Mouse (Mus musculus): ENCODE results near the gene Hist1h1a. TPM values are rescaled to one million over a fixed set of nuclear protein-coding genes. Genes with fewer than 3 reads are reported as not detected.
A peak's percentile ranks its signal among the peaks of the same experiment; 100 is the strongest.
"Not testable (repeated sequence)": the region's sequence is repeated elsewhere in the genome, so short reads cannot be mapped to it uniquely, and the experiment has no call there.

Hist1h1a gene
- polyA plus RNA-seq, 1 experiment from 2014 or later, result 2.4 TPM

DNA sequence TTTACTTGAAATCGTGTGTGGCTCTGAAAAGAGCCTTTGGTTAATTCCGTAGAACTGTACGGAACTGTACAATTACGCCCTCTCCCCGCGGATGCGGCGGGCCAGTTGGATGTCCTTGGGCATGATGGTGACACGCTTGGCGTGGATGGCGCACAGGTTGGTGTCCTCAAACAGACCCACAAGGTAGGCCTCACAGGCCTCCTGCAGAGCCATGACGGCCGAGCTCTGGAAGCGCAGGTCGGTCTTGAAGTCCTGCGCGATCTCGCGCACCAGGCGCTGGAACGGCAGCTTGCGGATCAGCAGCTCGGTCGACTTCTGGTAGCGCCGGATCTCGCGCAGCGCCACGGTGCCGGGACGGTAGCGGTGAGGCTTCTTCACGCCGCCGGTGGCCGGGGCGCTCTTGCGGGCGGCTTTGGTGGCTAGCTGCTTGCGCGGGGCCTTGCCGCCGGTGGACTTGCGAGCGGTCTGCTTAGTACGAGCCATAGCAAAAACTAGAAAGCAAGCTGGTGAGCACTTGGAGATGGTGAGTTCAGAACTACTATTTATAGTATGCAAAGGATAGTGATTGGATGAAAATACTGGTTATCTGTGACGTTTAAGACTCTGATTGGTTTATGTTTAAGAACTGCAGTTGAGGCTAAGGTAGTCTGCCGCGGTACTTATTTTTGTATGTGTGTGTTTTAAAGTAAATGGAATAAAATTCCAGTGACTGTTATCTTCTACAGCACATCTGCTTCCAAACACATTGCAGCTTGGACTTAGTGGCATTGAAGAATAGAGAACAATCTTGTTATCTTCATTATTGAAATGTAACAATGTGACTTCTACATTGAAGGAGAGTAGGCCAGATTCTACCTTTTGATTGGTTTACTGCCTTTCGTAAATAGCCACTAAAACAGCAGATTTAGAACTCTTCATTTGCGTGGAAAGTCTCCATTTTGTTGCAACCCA is 1.3 kb upstream of the Hist1h1a start, which contains the start of gene Hist1h3a:
TSS of gene Hist1h3a (minus strand) at position 516 of the 951 bp plus-strand sequence.
- Histone ChIP-seq H3K4me1 (ENCODE audit: control insufficient read depth, insufficient read depth, low read length) (peaks cover 31% of the 10 kb centered on the region), H3K9ac (ENCODE audit: low read length) (peak within 1 kb of the TSS; percentile 61), H3K27ac (ENCODE audit: low read depth, low read length) (peak within 1 kb of the TSS; percentile 88), H3K4me3 (ENCODE audit: low read depth, low read length) (peak within 1 kb of the TSS; percentile 53), H3K4me2 (ENCODE audit: low read length) (peak within 1 kb of the TSS; percentile 89)
- H3K9me3 ChIP-seq (replicated peaks; ENCODE audit: control insufficient read depth, low read length); H3K27me3 ChIP-seq (replicated peaks; ENCODE audit: control insufficient read depth, insufficient read depth, low read length); H3K36me3 ChIP-seq (ENCODE audit: control insufficient read depth, insufficient read depth, low read length): not testable (repeated sequence)
- under 1% methylated on average over 25 of the region's 52 CpGs for WGBS
- ATAC-seq (peak; percentile 67), DNase-seq (ENCODE audit: low spot score) (peak; percentile 96)

DNA sequence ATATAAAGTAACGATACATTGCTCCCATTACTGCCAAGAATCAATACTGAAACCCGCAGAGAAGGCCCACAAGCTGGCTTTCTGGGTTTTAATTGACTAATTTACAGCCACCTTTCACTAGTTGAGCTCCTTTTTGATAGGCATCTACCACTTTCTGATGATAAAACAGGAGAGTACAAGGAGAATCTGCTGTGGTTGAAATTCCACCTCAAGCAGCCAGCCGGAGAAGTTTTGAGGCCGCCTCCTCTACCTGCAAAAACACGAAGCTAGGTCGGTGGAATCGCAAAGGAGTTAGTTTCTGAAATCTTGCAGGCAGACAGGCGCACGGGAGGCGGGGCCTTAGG is 252 bp upstream of the Hist1h1a start:
- no peak for ATAC-seq
- 1% methylated on average over 10 of the region's 10 CpGs for WGBS
- Histone ChIP-seq H3K27ac (ENCODE audit: low read depth, low read length) (peak overlapping the region; percentile 88), H3K9me3 (replicated peaks; ENCODE audit: control insufficient read depth, low read length) (no peaks in the 10 kb centered on the region), H3K9ac (ENCODE audit: low read length) (peak overlapping the region; percentile 21; the same call in 1 of the 2 replicates), H3K4me1 (ENCODE audit: control insufficient read depth, insufficient read depth, low read length) (peaks cover 27% of the 10 kb centered on the region), H3K27me3 (replicated peaks; ENCODE audit: control insufficient read depth, insufficient read depth, low read length) (no peaks in the 10 kb centered on the region), H3K4me3 (ENCODE audit: low read depth, low read length) (peak overlapping the region; percentile 53), H3K36me3 (ENCODE audit: control insufficient read depth, insufficient read depth, low read length) (no peaks in the 10 kb centered on the region), H3K4me2 (ENCODE audit: low read length) (peak overlapping the region; percentile 89)
- DNase-seq (ENCODE audit: low spot score), result no peak

DNA sequence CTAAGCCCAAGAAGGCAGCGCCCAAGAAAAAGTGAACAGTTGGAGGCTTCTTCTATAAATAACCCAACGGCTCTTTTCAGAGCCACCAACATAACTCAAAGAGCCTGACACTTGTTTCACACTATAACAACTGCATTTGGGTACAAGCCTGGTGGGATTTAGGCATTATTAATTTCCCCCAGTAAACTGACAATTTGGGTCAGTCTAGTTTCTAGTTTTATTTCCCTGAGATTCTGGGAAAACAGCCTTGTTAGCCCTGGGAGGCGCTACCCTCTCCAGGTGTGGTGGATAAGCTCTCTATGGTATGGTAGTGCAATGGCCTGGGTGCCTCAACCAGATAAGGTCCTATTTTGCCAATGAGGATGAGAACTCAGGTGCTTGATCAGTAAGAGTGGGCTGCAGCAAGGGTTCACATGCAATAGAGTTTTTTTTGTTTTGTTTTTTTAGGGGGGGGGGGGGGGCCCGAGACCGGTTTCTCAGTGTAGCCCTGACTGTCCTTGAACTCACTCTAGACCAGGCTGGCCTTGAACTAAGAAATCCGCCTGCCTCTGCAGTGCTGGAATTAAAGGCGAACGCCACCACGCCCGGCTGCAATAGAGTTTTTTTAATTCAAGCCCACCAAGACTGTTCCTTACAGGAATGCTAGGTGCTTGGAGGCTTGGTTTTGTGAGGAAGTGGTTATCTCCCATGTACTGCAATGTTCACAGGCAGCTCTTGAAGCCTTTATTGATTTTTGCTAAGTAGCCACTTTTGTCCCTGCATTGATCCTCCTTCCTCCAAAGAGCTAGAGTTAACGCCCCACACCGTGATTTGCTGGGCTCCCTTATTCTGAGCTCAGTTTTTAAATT is 1.1 kb downstream of the Hist1h1a start:
- ATAC-seq, result no peak
- Histone ChIP-seq H3K9me3 (replicated peaks; ENCODE audit: control insufficient read depth, low read length) (no peaks in the 10 kb centered on the region), H3K27me3 (replicated peaks; ENCODE audit: control insufficient read depth, insufficient read depth, low read length) (no peaks in the 10 kb centered on the region), H3K4me3 (ENCODE audit: low read depth, low read length) (peak overlapping the region; percentile 53), H3K36me3 (ENCODE audit: control insufficient read depth, insufficient read depth, low read length) (no peaks in the 10 kb centered on the region), H3K9ac (ENCODE audit: low read length) (peak overlapping the region; percentile 76), H3K4me1 (ENCODE audit: control insufficient read depth, insufficient read depth, low read length) (peaks cover 27% of the 10 kb centered on the region), H3K27ac (ENCODE audit: low read depth, low read length) (peak overlapping the region; percentile 89; the same call in 1 of the 2 replicates), H3K4me2 (ENCODE audit: low read length) (peak overlapping the region; percentile 89)
- DNase-seq (ENCODE audit: low spot score), result no peak
- 33% methylated on average over 12 of the region's 12 CpGs for WGBS

DNA sequence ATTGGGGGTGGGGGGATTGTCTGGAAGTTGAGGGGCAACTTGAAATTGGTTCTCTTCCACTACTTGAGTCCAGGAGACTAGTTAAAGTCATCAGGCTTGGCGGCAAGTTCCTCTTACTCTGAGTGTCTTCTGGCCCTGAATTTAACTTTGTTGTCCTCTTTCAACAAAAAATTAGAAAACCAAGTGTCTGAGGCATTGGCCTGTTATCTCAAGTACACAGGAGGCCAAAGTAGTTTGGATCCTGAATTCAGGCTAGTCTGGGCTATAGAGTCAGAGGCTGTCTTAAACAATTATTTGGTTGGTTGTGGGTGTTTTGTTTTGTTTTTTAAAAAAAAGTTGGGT is 1.7 kb downstream of the Hist1h1a start:
- Histone ChIP-seq H3K9ac (ENCODE audit: low read length) (no peak overlapping the region), H3K36me3 (ENCODE audit: control insufficient read depth, insufficient read depth, low read length) (no peaks in the 10 kb centered on the region), H3K27ac (ENCODE audit: low read depth, low read length) (no peak overlapping the region), H3K4me1 (ENCODE audit: control insufficient read depth, insufficient read depth, low read length) (peaks cover 24% of the 10 kb centered on the region), H3K4me2 (ENCODE audit: low read length) (no peak overlapping the region), H3K27me3 (replicated peaks; ENCODE audit: control insufficient read depth, insufficient read depth, low read length) (no peaks in the 10 kb centered on the region), H3K4me3 (ENCODE audit: low read depth, low read length) (no peak overlapping the region), H3K9me3 (replicated peaks; ENCODE audit: control insufficient read depth, low read length) (no peaks in the 10 kb centered on the region)
- ATAC-seq (no peak), DNase-seq (ENCODE audit: low spot score) (no peak)
- WGBS, result 57% methylated on average over 1 of the region's 1 CpGs

DNA sequence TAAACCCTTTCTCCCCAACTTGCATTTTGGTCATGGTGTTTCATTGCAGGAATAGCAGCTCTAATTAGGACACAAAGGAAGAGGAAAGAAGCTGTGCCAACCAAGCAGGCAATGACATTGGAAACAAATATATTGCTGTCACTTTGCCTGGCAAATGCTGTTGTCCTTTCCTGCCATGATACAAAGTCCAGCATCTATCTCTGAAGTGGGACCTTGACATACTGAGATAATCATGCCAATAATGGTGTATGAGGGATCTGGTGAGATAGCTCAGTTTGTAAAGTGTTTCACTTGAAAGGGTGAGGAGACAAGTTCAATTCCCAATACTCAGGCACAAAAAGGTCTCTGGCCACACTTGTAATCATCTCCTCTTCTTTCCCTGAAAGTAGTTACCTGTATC is 3.3 kb downstream of the Hist1h1a start:
- peaks cover 16% of the 10 kb centered on the region for H3K4me1 ChIP-seq (ENCODE audit: control insufficient read depth, insufficient read depth, low read length)
- H3K4me3 ChIP-seq (ENCODE audit: low read depth, low read length), result no peak overlapping the region
- no peak overlapping the region for H3K4me2 ChIP-seq (ENCODE audit: low read length)
- H3K36me3 ChIP-seq (ENCODE audit: control insufficient read depth, insufficient read depth, low read length), result no peaks in the 10 kb centered on the region
- DNase-seq (ENCODE audit: low spot score) (no peak), ATAC-seq (no peak)
- no peak overlapping the region for H3K9ac ChIP-seq (ENCODE audit: low read length)
- H3K27ac ChIP-seq (ENCODE audit: low read depth, low read length), result no peak overlapping the region
- H3K9me3 ChIP-seq (replicated peaks; ENCODE audit: control insufficient read depth, low read length), result no peaks in the 10 kb centered on the region
- H3K27me3 ChIP-seq (replicated peaks; ENCODE audit: control insufficient read depth, insufficient read depth, low read length), result no peaks in the 10 kb centered on the region

DNA sequence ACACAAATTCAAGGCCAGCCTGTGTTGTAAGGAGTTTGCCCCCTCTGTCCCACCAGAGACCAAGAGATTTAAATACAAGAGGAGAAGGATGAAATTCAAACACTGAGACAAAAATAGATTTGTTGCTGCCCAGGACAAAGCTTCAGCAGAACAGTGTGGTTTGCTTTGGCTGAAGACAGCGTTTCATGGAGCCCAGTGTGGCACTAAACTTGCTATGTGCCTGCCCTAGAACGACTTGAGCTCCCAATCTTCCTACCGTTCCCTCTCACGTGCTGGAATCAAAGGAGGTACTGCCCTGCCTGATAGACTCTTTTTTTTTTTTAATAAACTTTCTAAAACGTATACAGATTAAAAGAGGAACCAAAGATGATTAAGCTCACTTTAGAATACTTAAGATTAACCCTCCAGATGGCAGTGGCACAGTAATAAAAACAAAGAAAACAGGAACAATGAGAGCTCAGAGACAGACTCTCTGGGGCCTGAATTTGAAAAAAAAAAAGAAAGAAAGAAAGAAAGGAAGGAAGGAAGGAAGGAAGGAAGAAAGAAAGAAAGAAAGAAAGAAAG is 5.5 kb downstream of the Hist1h1a start:
- H3K27me3 ChIP-seq (replicated peaks; ENCODE audit: control insufficient read depth, insufficient read depth, low read length), result no peaks in the 10 kb centered on the region
- no peaks in the 10 kb centered on the region for H3K9me3 ChIP-seq (replicated peaks; ENCODE audit: control insufficient read depth, low read length)
- peaks cover 8% of the 10 kb centered on the region for H3K4me1 ChIP-seq (ENCODE audit: control insufficient read depth, insufficient read depth, low read length)
- no peaks in the 10 kb centered on the region for H3K36me3 ChIP-seq (ENCODE audit: control insufficient read depth, insufficient read depth, low read length)
- H3K4me2 ChIP-seq (ENCODE audit: low read length), result no peak overlapping the region
- 31% methylated on average over 5 of the region's 5 CpGs for WGBS
- ATAC-seq (no peak), DNase-seq (ENCODE audit: low spot score) (no peak)
- no peak overlapping the region for H3K27ac ChIP-seq (ENCODE audit: low read depth, low read length)
- H3K9ac ChIP-seq (ENCODE audit: low read length), result no peak overlapping the region
- H3K4me3 ChIP-seq (ENCODE audit: low read depth, low read length), result no peak overlapping the region

DNA sequence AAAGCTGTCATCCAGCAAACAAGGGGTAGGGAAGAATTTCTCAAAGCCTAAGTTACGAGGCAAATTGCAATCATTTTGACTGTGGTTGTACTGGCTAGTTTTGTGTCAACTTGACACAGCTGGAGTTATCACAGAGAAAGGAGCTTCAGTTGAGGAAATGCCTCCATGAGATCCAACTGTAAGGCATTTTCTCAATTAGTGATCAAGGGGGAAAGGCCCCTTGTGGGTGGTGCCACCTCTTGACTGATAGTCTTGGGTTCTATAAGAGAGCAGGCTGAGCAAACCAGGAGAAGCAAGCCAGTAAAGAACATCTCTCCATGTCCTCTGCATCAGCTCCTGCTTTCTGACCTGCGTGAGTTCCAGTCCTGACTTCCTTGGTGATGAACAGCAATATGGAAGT is 6.1 kb downstream of the Hist1h1a start, which contains the start of gene Trim38:
TSS of gene Trim38 (plus strand) at position 301 of the 400 bp plus-strand sequence.
- H3K9me3 ChIP-seq (replicated peaks; ENCODE audit: control insufficient read depth, low read length); H3K36me3 ChIP-seq (ENCODE audit: control insufficient read depth, insufficient read depth, low read length); H3K27me3 ChIP-seq (replicated peaks; ENCODE audit: control insufficient read depth, insufficient read depth, low read length); ATAC-seq; H3K4me2 ChIP-seq (ENCODE audit: low read length); DNase-seq (ENCODE audit: low spot score); H3K4me1 ChIP-seq (ENCODE audit: control insufficient read depth, insufficient read depth, low read length); H3K27ac ChIP-seq (ENCODE audit: low read depth, low read length); H3K9ac ChIP-seq (ENCODE audit: low read length); H3K4me3 ChIP-seq (ENCODE audit: low read depth, low read length): not testable (repeated sequence)
- 78% methylated on average over 2 of the region's 2 CpGs for WGBS

DNA sequence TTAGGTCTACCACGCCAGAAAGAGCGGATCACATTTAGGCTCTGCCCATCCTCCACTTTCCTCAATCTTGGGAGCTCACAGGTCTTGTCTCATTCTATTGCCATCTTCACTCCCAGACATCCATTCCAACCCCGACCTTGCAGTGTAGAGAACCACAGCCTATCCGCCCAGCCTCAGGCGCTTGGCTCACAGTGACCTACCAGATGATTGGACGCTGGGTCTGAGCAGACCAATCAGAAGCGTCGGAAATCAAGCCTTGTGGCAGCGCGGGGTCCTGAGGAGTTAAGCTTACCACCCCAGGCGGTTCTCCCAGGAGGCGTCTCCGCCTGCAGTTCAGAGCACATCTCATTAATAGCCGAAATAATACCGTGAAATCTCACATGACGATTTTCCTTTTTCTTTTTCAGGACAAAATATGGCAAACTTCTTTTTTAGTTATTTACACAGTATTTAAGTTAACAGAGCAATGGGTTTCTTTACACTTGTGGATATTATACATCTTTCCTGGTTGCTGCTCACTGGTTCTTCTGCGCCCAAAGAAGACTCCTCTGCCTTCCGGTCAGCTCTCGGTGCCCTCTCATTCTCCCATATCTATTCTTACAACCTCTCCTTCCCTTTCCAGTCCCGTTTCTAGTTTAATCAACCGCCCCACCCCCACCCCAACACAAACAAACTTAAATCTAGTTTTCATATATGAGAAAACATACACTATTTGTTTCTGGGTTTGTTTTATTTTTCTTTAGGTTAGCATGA is 9.3 kb downstream of the Hist1h1a start:
- no peak overlapping the region for H3K4me3 ChIP-seq (ENCODE audit: low read depth, low read length)
- peak overlapping the region; percentile 30 for H3K4me2 ChIP-seq (ENCODE audit: low read length)
- DNase-seq (ENCODE audit: low spot score) (peak; percentile 69), ATAC-seq (peak; percentile 87)
- no peak overlapping the region for H3K27ac ChIP-seq (ENCODE audit: low read depth, low read length)
- H3K36me3 ChIP-seq (ENCODE audit: control insufficient read depth, insufficient read depth, low read length), result no peaks in the 10 kb centered on the region
- no peaks in the 10 kb centered on the region for H3K9me3 ChIP-seq (replicated peaks; ENCODE audit: control insufficient read depth, low read length)
- no peaks in the 10 kb centered on the region for H3K27me3 ChIP-seq (replicated peaks; ENCODE audit: control insufficient read depth, insufficient read depth, low read length)
- no peaks in the 10 kb centered on the region for H3K4me1 ChIP-seq (ENCODE audit: control insufficient read depth, insufficient read depth, low read length)
- no peak overlapping the region for H3K9ac ChIP-seq (ENCODE audit: low read length)
- WGBS, result 24% methylated on average over 21 of the region's 21 CpGs
